ENCODE assay signal across 13 mouse cellular contexts in genomic region chr8:91917834-91918233, GRCm38 (mm10).
"Had no signal": no experiment of that assay in that cellular context is flagged by ENCODE, and none has a peak within 500 bp of the region (broad histone marks: within the 10 kb centered on the region; RNA-seq: fewer than 3 reads in every experiment).

No protein-coding gene starts in this region.

- H3K27me3 ChIP-seq: liver, embryonic 15.5 days; neural tube, embryonic 12.5 days had no signal

- H3K4me3 ChIP-seq: left cerebral cortex, adult 2 months; limb, embryonic 10.5 days; liver, embryonic 15.5 days; midbrain, embryonic 13.5 days; neural tube, embryonic 12.5 days had no signal

- ATAC-seq: lung, postnatal 0 days; midbrain, embryonic 13.5 days had no signal

- H3K4me1 ChIP-seq: midbrain, embryonic 13.5 days; neural tube, embryonic 12.5 days had no signal

- H3K4me2 ChIP-seq: liver, embryonic 11.5 days; liver, embryonic 15.5 days; midbrain, embryonic 13.5 days; neural tube, embryonic 12.5 days had no signal

- H3K9ac ChIP-seq: liver, embryonic 15.5 days; midbrain, embryonic 13.5 days; neural tube, embryonic 12.5 days had no signal

- DNase-seq: kidney, adult 18-20 months; kidney, postnatal 10 days; kidney, postnatal 4 days; lung, adult 2 months; lung, postnatal 36 days; thymus, postnatal 4 days had no signal

- H3K9me3 ChIP-seq: limb, embryonic 10.5 days; liver, embryonic 15.5 days; midbrain, embryonic 13.5 days; neural tube, embryonic 12.5 days had no signal

- H3K36me3 ChIP-seq: limb, embryonic 10.5 days; liver, embryonic 15.5 days; midbrain, embryonic 13.5 days; neural tube, embryonic 12.5 days had no signal

- H3K27ac ChIP-seq: left cerebral cortex, adult 2 months; limb, embryonic 10.5 days; liver, embryonic 15.5 days; midbrain, embryonic 13.5 days; neural tube, embryonic 12.5 days had no signal
